Mouse (Mus musculus): ENCODE results near the gene Ttpal.

Gene Ttpal

DNA sequence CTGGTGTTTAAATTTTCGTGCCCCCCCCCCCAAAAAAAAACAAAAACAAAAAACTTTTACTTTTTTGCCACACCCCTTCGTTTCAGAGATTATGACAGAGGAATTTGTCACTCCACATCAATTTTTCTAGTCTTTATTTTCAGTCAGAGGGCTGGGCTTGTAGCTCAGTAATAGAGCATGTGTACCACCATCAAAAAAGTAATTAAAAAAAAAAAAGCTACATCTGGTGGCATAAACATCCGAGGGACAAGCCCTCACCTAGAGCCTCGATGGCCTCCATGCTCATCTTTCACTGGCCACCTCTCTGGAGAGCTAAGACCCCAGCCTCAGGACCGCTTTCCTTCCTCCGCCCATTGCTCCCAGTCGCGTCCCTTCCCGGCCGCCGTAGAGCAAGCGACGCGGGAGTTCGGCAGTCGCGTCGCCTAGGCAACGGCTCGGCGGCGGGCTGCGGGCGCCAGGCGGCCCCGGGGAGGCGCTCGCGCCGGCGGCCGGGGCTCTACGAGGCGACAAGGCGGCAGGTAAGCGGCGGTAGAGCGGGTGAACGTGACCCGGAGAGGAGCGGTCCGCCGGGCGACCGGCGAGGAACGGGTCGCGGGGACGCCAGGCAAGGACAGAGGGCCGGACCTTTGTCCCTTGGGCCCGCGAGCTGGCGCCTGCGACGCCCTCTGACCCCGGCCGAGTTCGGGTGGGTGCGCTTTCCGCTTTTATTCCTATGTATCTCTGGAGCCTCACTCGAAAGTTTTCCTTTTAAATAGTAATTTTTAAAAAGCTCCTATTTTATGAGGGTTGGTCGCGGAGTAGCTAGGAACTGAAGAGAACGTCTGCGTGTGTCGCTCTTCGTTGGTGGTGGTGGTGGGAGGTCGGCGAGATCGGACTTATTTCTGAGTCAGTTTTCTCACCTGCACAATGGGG is 56.1 kb downstream of the Ttpal start, which contains the start of gene Pkig:
Gene Pkig, plus strand, starts transcription at position 412 of the 912 bp plus-strand sequence.
- Histone ChIP-seq H3K27me3 (ENCODE audit: control insufficient read depth, insufficient read depth, low read length, poor library complexity, severe bottlenecking) (no peaks in the 10 kb centered on the region), H3K36me3 (ENCODE audit: control insufficient read depth, insufficient read depth, low read length, poor library complexity, severe bottlenecking) (peaks cover 6% of the 10 kb centered on the region)
- DNase-seq (ENCODE audit: low read depth, low spot score): peak; percentile 85

DNA sequence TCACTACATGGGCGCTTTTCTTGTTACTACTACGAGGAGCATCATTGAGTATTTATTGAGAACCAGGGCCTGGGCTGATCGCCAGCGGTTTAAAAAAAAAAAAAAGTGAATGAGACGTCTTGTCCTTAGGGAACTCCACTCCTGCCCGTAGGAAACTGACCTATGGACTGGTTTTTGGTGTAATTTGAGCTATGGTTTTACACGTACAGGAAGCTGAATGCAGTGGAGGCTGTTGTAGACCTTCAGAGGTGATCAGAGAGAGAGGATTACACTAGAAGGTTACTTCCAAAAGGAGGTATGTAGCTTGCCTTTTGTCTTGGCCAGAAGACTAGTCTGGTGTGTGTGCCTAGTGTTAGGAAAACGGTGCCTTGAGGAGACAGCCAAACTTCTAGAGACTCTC is 56.8 kb downstream of the Ttpal start:
- peaks cover 6% of the 10 kb centered on the region for H3K36me3 ChIP-seq (ENCODE audit: control insufficient read depth, insufficient read depth, low read length, poor library complexity, severe bottlenecking)
- DNase-seq (ENCODE audit: low read depth, low spot score): peak; percentile 34
- H3K27me3 ChIP-seq (ENCODE audit: control insufficient read depth, insufficient read depth, low read length, poor library complexity, severe bottlenecking): no peaks in the 10 kb centered on the region

DNA sequence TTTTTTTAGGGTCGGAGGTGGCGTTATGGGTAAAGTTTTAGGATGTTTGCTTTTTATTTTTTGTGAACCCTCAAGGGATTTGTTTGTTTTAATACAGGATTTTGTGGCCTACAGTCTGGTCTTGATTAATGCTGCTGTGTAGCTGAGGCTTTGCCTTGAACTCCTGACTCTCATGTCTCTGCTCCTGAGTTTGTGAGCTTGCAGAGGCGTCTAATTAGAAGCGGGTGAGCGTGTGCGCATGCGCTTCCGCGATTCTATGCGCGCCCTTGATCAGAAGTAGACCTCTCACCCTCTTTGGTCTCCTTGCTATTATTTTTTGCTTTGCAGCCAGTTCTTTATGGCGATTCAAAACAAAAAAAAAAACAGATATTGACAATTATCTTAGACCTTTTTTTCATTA is 57.3 kb downstream of the Ttpal start:
- H3K27me3 ChIP-seq (ENCODE audit: control insufficient read depth, insufficient read depth, low read length, poor library complexity, severe bottlenecking): no peaks in the 10 kb centered on the region
- peaks cover 6% of the 10 kb centered on the region for H3K36me3 ChIP-seq (ENCODE audit: control insufficient read depth, insufficient read depth, low read length, poor library complexity, severe bottlenecking)
- DNase-seq (ENCODE audit: low read depth, low spot score): peak; percentile 62

DNA sequence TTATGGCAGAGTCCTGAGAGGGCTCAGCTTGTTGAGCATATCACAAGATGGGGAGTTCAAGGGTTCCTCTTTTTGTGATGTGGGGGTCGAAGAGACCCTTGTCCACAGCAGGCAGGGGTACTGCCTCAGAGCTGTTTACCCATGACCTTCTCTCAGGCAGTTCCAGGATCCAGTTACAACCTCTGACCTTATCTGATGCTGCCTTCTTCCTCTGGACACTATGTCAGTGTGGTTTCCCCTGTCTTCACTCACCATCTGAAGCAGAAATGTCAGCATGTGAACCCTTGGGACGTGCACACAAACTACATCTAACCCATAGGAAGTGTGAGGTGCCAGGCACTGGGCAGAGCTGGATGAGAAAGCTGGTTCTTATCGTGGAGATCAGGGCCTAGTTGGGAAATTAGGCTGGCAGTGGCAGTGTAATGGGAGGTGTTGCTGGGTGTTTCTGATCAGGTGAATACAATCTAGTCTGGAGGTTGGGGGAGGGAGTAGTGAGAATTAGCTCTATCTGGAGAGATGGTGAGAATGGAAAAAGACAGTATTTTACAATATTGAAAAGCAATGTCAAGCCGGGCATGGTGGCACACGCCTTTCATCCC is 58.1 kb downstream of the Ttpal start:
- DNase-seq (ENCODE audit: low read depth, low spot score): no peak
- peaks cover 6% of the 10 kb centered on the region for H3K36me3 ChIP-seq (ENCODE audit: control insufficient read depth, insufficient read depth, low read length, poor library complexity, severe bottlenecking)
- no peaks in the 10 kb centered on the region for H3K27me3 ChIP-seq (ENCODE audit: control insufficient read depth, insufficient read depth, low read length, poor library complexity, severe bottlenecking)

GRCm38 (mm10) chr2:163661371-163661850 is 59.3 kb downstream of the Ttpal start:
- Histone ChIP-seq H3K36me3 (ENCODE audit: control insufficient read depth, insufficient read depth, low read length, poor library complexity, severe bottlenecking) (peaks cover 6% of the 10 kb centered on the region), H3K27me3 (ENCODE audit: control insufficient read depth, insufficient read depth, low read length, poor library complexity, severe bottlenecking) (no peaks in the 10 kb centered on the region)
- no peak for DNase-seq (ENCODE audit: low read depth, low spot score)

DNA sequence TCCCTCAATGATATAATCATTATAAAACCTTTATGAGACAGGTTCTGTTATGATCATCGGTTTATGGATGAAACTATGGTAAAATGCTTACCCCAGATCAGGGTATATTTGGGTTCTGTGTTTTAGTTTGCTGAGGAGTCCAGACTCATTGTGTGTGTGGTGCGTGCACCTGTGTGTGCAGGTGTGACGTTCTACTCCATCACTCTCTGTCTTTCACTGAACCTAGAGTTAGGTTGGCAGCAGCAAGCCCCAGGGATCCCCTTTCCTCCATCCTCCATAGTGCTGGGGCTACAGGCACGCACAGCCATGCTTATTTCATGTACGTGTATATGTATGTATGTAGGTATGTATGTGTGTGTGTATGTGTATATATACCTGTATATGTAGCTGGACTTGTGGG is 60.0 kb downstream of the Ttpal start:
- no peaks in the 10 kb centered on the region for H3K27me3 ChIP-seq (ENCODE audit: control insufficient read depth, insufficient read depth, low read length, poor library complexity, severe bottlenecking)
- H3K36me3 ChIP-seq (ENCODE audit: control insufficient read depth, insufficient read depth, low read length, poor library complexity, severe bottlenecking): peaks cover 6% of the 10 kb centered on the region
- DNase-seq (ENCODE audit: low read depth, low spot score): peak; percentile 45

DNA sequence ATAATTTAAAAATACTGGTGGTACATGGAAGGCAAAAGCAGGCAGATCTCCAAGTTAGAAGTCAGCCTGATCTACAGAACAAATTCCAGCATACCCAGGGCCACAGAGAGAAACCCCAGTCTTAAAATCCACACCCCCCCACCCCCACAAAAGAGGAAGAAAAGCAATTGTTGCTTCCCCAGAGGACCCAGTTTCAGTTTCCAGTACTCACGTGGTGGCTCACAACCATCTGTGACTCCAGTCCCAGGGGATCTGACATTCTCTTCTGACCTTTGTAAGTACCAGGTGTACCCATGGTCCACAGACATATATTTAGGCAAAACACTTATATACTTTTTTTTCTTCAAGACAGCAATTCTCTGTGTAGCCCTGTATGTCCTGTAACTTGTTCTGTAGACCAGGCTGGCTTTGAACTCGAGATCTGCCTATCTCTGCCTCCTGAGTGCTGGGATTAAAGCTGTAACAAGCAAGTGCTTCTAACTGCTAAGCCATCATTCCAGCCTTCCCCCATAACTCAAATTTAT is 60.6 kb downstream of the Ttpal start:
- Histone ChIP-seq H3K27me3 (ENCODE audit: control insufficient read depth, insufficient read depth, low read length, poor library complexity, severe bottlenecking) (no peaks in the 10 kb centered on the region), H3K36me3 (ENCODE audit: control insufficient read depth, insufficient read depth, low read length, poor library complexity, severe bottlenecking) (peaks cover 6% of the 10 kb centered on the region)
- peak; percentile 98 for DNase-seq (ENCODE audit: low read depth, low spot score)

DNA sequence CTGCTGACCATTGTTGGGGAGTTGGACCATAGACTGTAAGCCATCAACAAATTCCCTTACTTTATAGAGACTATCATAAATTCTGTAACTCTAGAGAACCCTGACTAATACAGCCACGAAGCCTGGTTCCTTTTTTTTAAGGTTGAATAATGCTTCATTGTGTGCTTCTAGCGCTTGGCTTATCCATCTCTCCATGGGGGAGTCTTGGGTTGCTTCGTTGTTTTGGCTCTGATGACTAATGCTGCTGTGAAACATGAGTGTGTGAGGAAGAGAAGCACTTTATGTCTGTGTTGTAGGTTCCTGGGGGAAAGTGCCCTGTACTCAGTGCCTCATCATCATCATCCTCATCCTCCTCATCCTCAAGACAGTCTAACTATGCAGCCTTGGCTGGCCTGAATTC is 61.8 kb downstream of the Ttpal start:
- DNase-seq (ENCODE audit: low read depth, low spot score): peak; percentile 32
- peaks cover 6% of the 10 kb centered on the region for H3K36me3 ChIP-seq (ENCODE audit: control insufficient read depth, insufficient read depth, low read length, poor library complexity, severe bottlenecking)
- H3K27me3 ChIP-seq (ENCODE audit: control insufficient read depth, insufficient read depth, low read length, poor library complexity, severe bottlenecking): no peaks in the 10 kb centered on the region

DNA sequence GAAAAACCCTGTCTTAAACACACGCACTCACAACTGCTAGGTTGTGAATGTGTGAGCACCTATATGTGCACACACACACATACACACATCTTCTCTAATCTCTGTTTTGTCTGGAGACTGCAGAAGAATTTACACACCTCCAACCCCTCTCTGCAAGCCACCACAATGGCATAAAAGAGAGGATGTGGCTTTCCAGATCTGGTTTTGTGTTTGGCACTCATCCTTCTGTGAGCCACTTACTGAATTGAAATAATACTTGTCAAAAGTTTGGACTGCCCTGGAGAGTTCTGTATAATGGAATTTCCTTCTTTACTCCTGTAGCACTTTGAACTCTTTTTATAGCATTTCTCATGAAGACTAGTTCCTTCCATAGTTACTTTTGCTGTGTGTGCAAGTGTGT is 64.9 kb downstream of the Ttpal start:
- no peaks in the 10 kb centered on the region; the same call in none of the 2 replicates for H3K36me3 ChIP-seq (ENCODE audit: control insufficient read depth, insufficient read depth, low read length, poor library complexity, severe bottlenecking)
- no peak for DNase-seq (ENCODE audit: low read depth, low spot score)
- H3K27me3 ChIP-seq (ENCODE audit: control insufficient read depth, insufficient read depth, low read length, poor library complexity, severe bottlenecking): no peaks in the 10 kb centered on the region

Data from splenic B cell, adult 2 months (primary cell).